Mouse (Mus musculus) kidney, postnatal 0 days (tissue): ENCODE results near the gene Cyp8b1. TPM values are rescaled to one million over a fixed set of nuclear protein-coding genes. Genes with fewer than 3 reads are reported as not detected.

Experiments used
- ATAC-seq: fragments of 200-750 bp; cut with Nextera tagmentation; replicated peaks from 2 replicates; pipeline ENCODE4 v1.8.0; 2017; ENCODE audit warnings: low read depth, moderate number of reproducible peaks, moderate TSS enrichment, moderate library complexity; ENCODE audit not compliant: low FRiP score
- DNase-seq: peaks from one replicate; pipeline ENCODE4 v3.0.0-alpha.2; 2016; ENCODE audit warnings: low spot score
- H3K27ac ChIP-seq: fragments of 300-500 bp; sonication (generic); 2 replicates; pipeline ENCODE4 v1.5.1; 2014; ENCODE audit warnings: mild to moderate bottlenecking
- H3K27me3 ChIP-seq: fragments of 300-500 bp; sonication (generic); 2 replicates; pipeline ENCODE4 v1.6.1; 2014; ENCODE audit warnings: low read length, mixed read lengths; ENCODE audit not compliant: insufficient read depth
- H3K36me3 ChIP-seq: fragments of 300-500 bp; sonication (generic); 2 replicates; pipeline ENCODE4 v1.6.1; 2014; ENCODE audit warnings: low read length, mixed read lengths; ENCODE audit not compliant: insufficient read depth
- H3K4me1 ChIP-seq: fragments of 300-500 bp; sonication (generic); replicated peaks from 2 replicates; pipeline ENCODE4 v1.6.1; 2014; ENCODE audit warnings: antibody characterized with exemption, low read length, mixed read lengths; ENCODE audit not compliant: insufficient read depth
- H3K4me2 ChIP-seq: fragments of 300-500 bp; sonication (generic); 2 replicates; pipeline ENCODE4 v1.6.1; 2014; ENCODE audit warnings: mild to moderate bottlenecking, low read length, moderate library complexity, mixed read lengths
- H3K4me3 ChIP-seq: fragments of 300-500 bp; sonication (generic); replicated peaks from 2 replicates; pipeline ENCODE4 v1.5.1; 2014; ENCODE audit warnings: low read depth, low read length
- H3K9ac ChIP-seq: fragments of 300-500 bp; sonication (generic); 2 replicates; pipeline ENCODE4 v1.6.1; 2014; ENCODE audit warnings: low read depth, low read length
- H3K9me3 ChIP-seq: fragments of 300-500 bp; sonication (generic); replicated peaks from 2 replicates; pipeline ENCODE4 v1.6.1; 2016; ENCODE audit warnings: low read length, inconsistent platforms, mixed read lengths
- CTCF ChIP-seq: IDR thresholded peaks from 2 replicates; pipeline ENCODE4 v1.5.1; 2016; ENCODE audit warnings: antibody characterized with exemption, low read depth, mild to moderate bottlenecking, moderate library complexity
- WGBS: fragments of 180-500 bp; shearing (Covaris S2); extraction: QIAGEN DNeasy Blood & Tissue Kit; methylation state at CpG from one replicate; pipeline ENCODE4 v1.1.7; 2014; 5-methylcytosine and 5-hydroxymethylcytosine counted together
- polyA plus RNA-seq: library from polyadenylated mRNA; unstranded; fragments of >200 nt; fragmentation: Nextera tagmentation; extraction: Ambion mirVana; gene quantifications from 2 replicates; pipeline ENCODE4 v1.2.1, GENCODE M21; 2015

Cyp8b1 gene
- polyA plus RNA-seq, 1 experiment from 2014 or later: not detected

- ATAC-seq (no peak), DNase-seq (no peak)
- Histone ChIP-seq H3K9me3 (no peaks in the 10 kb centered on the region), H3K4me3 (no peak overlapping the region), H3K4me1 (no peaks in the 10 kb centered on the region), H3K9ac (no peak overlapping the region), H3K36me3 (no peaks in the 10 kb centered on the region), H3K4me2 (no peak overlapping the region), H3K27ac (no peak overlapping the region), H3K27me3 (no peaks in the 10 kb centered on the region)
- no peak for TF ChIP-seq CTCF
- WGBS: 47% methylated on average over 4 of the region's 4 CpGs
Measured at GRCm38 (mm10) chr9:121896820-121897219, 19.3 kb downstream of the Cyp8b1 start.

- no peak overlapping the region for H3K27ac ChIP-seq
- 0 out of 2 replicates have a peak, but pooled peaks cover 3% of the 10 kb centered on the region for H3K4me1 ChIP-seq
- ATAC-seq: 0 out of 2 replicates have a peak, but pooled peaks have one; percentile 29
- no peak overlapping the region for H3K4me2 ChIP-seq
- H3K36me3 ChIP-seq: no peaks in the 10 kb centered on the region
- no peak for TF ChIP-seq CTCF
- H3K9me3 ChIP-seq: no peaks in the 10 kb centered on the region
- WGBS: 46% methylated on average over 7 of the region's 7 CpGs
- H3K9ac ChIP-seq: no peak overlapping the region
- no peak overlapping the region for H3K4me3 ChIP-seq
- H3K27me3 ChIP-seq: no peaks in the 10 kb centered on the region
- DNase-seq: peak; percentile 60
Measured at GRCm38 (mm10) chr9:121895392-121895993, 20.6 kb downstream of the Cyp8b1 start.

GRCm38 (mm10) chr9:121894447-121894846 is 21.7 kb downstream of the Cyp8b1 start:
- no peak for ATAC-seq
- no peak overlapping the region for H3K4me3 ChIP-seq
- DNase-seq: no peak
- H3K27ac ChIP-seq: no peak overlapping the region
- H3K36me3 ChIP-seq: no peaks in the 10 kb centered on the region
- 74% methylated on average over 7 of the region's 7 CpGs for WGBS
- H3K4me1 ChIP-seq: 0 out of 2 replicates have a peak, but pooled peaks cover 7% of the 10 kb centered on the region
- no peaks in the 10 kb centered on the region for H3K9me3 ChIP-seq
- H3K4me2 ChIP-seq: no peak overlapping the region
- no peak for TF ChIP-seq CTCF
- no peaks in the 10 kb centered on the region for H3K27me3 ChIP-seq
- no peak overlapping the region for H3K9ac ChIP-seq

- H3K36me3 ChIP-seq: no peaks in the 10 kb centered on the region
- ATAC-seq (no peak), DNase-seq (no peak)
- H3K9ac ChIP-seq: no peak overlapping the region
- no peak overlapping the region for H3K4me2 ChIP-seq
- WGBS: 67% methylated on average over 12 of the region's 12 CpGs
- TF ChIP-seq CTCF: no peak
- H3K27ac ChIP-seq: no peak overlapping the region
- no peaks in the 10 kb centered on the region for H3K27me3 ChIP-seq
- H3K9me3 ChIP-seq: no peaks in the 10 kb centered on the region
- no peak overlapping the region for H3K4me3 ChIP-seq
- H3K4me1 ChIP-seq: 0 out of 2 replicates have a peak, but pooled peaks cover 7% of the 10 kb centered on the region
Measured at GRCm38 (mm10) chr9:121892057-121892687, 23.9 kb downstream of the Cyp8b1 start.

- no peak for TF ChIP-seq CTCF
- Histone ChIP-seq H3K27me3 (no peaks in the 10 kb centered on the region), H3K27ac (no peak overlapping the region), H3K9ac (no peak overlapping the region), H3K9me3 (no peaks in the 10 kb centered on the region), H3K4me3 (no peak overlapping the region), H3K4me2 (no peak overlapping the region), H3K36me3 (no peaks in the 10 kb centered on the region), H3K4me1 (0 out of 2 replicates have a peak, but pooled peaks cover 7% of the 10 kb centered on the region)
- 90% methylated on average over 9 of the region's 9 CpGs for WGBS
- no peak for DNase-seq
- no peak for ATAC-seq
Measured at GRCm38 (mm10) chr9:121891301-121891700, 24.8 kb downstream of the Cyp8b1 start.

GRCm38 (mm10) chr9:121890441-121890941 is 25.6 kb downstream of the Cyp8b1 start:
- peak overlapping the region; percentile 36; the same call in 1 of the 2 replicates for H3K4me2 ChIP-seq
- H3K9me3 ChIP-seq: no peaks in the 10 kb centered on the region
- no peaks in the 10 kb centered on the region for H3K27me3 ChIP-seq
- WGBS: 4% methylated on average over 18 of the region's 18 CpGs
- H3K36me3 ChIP-seq: no peaks in the 10 kb centered on the region
- H3K4me3 ChIP-seq: no peak overlapping the region
- TF ChIP-seq CTCF: no peak
- peak; percentile 73 for DNase-seq
- H3K4me1 ChIP-seq: 0 out of 2 replicates have a peak, but pooled peaks cover 7% of the 10 kb centered on the region
- ATAC-seq: peak; percentile 54; the same call in 1 of the 2 replicates
- no peak overlapping the region; the same call in 1 of the 2 replicates for H3K27ac ChIP-seq
- H3K9ac ChIP-seq: no peak overlapping the region
